Mouse (Mus musculus): ENCODE data around the gene Elovl3.
"Not testable (repeated sequence)": the region's sequence is repeated elsewhere in the genome, so short reads cannot be mapped to it uniquely, and the experiment has no call there.

Elovl3 gene

GRCm38 (mm10) chr19:46135789-46136638 is 4.3 kb downstream of the Elovl3 start:
- DNase-seq (ENCODE audit: low read depth) = peak; percentile 88

GRCm38 (mm10) chr19:46136639-46137580 is 5.2 kb downstream of the Elovl3 start:
- DNase-seq (ENCODE audit: low read depth) = peak; percentile 89

GRCm38 (mm10) chr19:46140324-46140723 is 8.6 kb downstream of the Elovl3 start:
- DNase-seq (ENCODE audit: low read depth) = no peak

DNA sequence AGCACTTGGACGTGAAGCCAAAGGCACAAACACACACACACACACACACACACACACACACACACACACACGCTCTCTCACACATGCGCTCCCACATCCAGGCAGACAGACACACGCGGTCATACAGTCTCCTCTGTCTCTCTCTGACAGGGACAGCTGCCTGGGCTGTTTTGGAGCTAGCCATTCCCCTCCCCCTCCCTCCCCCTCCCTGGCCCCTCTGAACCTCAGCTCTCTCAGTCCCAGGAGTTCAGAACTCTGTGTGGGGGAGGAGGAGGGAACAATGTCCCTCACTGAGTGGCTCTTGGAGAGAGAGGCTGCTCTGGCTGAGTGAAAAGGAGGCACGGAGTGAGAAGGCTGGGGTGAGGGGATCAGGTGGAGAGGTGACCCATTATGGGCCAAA is 9.4 kb downstream of the Elovl3 start:
- no peak for DNase-seq (ENCODE audit: low read depth)

GRCm38 (mm10) chr19:46147511-46148371 is 16.0 kb downstream of the Elovl3 start, which contains the start of gene Pitx3:
Pitx3 (minus strand) TSS chr19:46148326.
- DNase-seq (ENCODE audit: low read depth) = peak; percentile 25

GRCm38 (mm10) chr19:46148372-46148760 is 16.7 kb downstream of the Elovl3 start:
- DNase-seq (ENCODE audit: low read depth) = peak; percentile 80

GRCm38 (mm10) chr19:46149091-46149490 is 17.4 kb downstream of the Elovl3 start:
- peak; percentile 26 for DNase-seq (ENCODE audit: low read depth)

- DNase-seq (ENCODE audit: low read depth) = peak; percentile 98
Observed at GRCm38 (mm10) chr19:46152127-46152803, 20.6 kb downstream of the Elovl3 start, which contains the start of gene Gbf1. Gbf1 (plus strand) TSS chr19:46152509.

GRCm38 (mm10) chr19:46165950-46166349 is 34.3 kb downstream of the Elovl3 start:
- no peak for DNase-seq (ENCODE audit: low read depth)

DNA sequence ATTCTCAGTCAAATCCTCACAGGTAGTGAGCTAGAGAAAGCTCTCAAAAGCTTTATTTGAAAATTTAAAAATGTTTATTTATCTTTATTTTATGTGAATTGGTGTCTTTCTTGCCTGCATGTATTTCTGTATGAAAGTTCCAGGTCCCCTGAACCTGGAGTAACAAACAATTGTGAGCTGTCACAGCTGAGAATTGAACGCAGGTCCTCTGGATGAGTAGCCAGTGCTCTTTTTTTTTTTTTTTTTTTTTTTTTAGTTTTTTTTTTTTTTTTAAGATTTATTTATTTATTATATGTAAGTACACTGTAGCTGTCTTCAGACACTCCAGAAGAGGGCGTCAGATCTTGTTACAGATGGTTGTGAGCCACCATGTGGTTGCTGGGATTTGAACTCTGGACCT is 35.5 kb downstream of the Elovl3 start:
- not testable (repeated sequence) for DNase-seq (ENCODE audit: low read depth)

DNA sequence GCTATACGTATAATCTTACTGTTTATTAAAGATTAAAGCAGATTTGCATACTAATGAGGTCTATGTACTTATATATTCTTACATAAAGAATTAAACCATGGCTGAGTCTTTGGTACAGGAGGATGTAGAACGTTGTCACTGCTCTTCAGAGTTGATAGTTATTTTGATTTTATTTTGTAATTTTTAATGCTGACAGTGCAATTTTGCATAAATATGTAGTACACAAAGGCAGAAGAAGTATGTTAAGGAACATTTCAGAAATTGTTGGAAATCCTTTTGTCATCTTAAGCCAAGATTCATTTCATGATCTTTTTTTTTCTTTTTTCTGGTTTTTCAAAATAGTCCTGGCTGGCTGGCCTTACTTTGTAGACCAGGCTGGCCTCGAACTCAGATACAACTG is 37.7 kb downstream of the Elovl3 start:
- DNase-seq (ENCODE audit: low read depth) = no peak

- DNase-seq (ENCODE audit: low read depth) = no peak
Observed at GRCm38 (mm10) chr19:46169913-46170312, 38.2 kb downstream of the Elovl3 start.

DNA sequence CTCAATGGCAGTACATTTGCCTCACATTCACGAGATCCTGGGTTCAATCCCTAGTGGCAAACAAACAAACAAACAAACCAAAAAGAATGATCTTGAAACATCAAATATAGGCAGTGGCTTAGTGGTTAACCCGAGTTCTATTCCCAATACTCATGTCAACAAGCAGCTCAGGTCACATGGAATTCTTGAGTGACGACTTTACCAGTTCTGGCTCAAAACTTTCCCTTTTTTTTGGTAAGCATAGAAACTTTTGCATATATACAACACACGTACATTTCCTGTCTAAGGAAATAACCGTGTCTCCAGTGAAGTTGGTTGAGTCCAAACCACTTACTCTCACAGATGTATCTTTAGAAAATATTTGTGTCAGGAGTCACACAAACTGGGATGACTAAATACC is 40.8 kb downstream of the Elovl3 start:
- DNase-seq (ENCODE audit: low read depth) = no peak

- DNase-seq (ENCODE audit: low read depth) = no peak
Observed at GRCm38 (mm10) chr19:46175173-46175572, 43.5 kb downstream of the Elovl3 start.

GRCm38 (mm10) chr19:46177046-46177445 is 45.3 kb downstream of the Elovl3 start:
- no peak for DNase-seq (ENCODE audit: low read depth)

GRCm38 (mm10) chr19:46180274-46180673 is 48.6 kb downstream of the Elovl3 start:
- DNase-seq (ENCODE audit: low read depth) = no peak

DNA sequence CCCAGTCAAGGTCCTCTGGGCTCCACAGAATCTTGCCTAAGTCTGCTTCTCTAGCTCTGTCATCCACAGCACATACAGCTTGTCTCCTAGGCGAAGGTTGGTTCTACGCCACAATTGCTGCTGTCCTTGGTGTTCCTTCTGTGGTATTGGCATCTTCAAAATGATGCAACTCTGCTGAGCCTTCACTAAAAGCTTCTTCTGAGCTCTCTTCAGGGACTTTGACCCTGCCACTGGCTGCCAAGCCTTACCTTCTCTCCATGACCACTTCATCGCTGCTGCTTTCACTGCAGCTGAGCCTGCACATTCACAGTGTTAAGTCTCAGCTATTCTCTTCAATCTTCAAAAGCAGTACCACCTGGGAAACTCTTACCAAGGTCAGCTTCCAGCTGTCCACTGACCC is 50.5 kb downstream of the Elovl3 start:
- no peak for DNase-seq (ENCODE audit: low read depth)

Measured in naive thymus-derived CD4-positive, alpha-beta T cell, adult 2 months (primary cell).